Mouse (Mus musculus) monocyte, adult 5-6 weeks (primary cell): ENCODE results near the gene Cpvl. TPM values are rescaled to one million over a fixed set of nuclear protein-coding genes. Genes with fewer than 3 reads are reported as not detected.

Experiments used
- ATAC-seq: fragments of 153-309, 156-312 bp; replicated peaks from 2 replicates; pipeline ENCODE4 v1.8.0; 2017; ENCODE audit warnings: mild to moderate bottlenecking; ENCODE audit not compliant: low TSS enrichment, insufficient number of reproducible peaks, severe bottlenecking, poor library complexity, low FRiP score
- total RNA-seq: library from RNA; stranded (forward); fragments of 200-1000, 200-491, 200-594 nt; gene quantifications from 3 replicates; pipeline ENCODE4 v1.2.3, GENCODE M21; 2017

Cpvl gene
- total RNA-seq = not detected in 3 replicates

GRCm38 (mm10) chr6:53978571-53978970 lies at the start of gene Cpvl:
TSS of gene Cpvl (minus strand) at chr6:53978671.
- ATAC-seq = no peak

DNA sequence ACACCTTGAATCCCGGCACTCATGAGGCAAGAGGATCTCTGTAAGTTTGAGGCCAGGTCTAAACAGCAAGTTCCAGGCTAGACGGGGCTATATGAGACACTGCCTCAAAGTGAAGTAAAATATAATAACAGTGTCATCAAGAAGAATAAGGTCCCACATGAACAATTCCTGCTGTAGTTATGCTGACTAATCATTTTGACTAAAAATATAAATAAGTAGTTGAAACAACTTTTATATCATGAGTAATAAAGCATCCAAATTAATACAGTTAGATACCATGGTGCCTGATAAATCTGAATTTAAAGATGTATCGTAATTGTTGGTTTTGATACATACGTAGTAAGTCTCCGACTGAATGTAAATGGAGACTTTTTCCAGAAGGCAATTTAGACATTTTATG lies 45.4 kb upstream of the Cpvl start:
- ATAC-seq = no peak

DNA sequence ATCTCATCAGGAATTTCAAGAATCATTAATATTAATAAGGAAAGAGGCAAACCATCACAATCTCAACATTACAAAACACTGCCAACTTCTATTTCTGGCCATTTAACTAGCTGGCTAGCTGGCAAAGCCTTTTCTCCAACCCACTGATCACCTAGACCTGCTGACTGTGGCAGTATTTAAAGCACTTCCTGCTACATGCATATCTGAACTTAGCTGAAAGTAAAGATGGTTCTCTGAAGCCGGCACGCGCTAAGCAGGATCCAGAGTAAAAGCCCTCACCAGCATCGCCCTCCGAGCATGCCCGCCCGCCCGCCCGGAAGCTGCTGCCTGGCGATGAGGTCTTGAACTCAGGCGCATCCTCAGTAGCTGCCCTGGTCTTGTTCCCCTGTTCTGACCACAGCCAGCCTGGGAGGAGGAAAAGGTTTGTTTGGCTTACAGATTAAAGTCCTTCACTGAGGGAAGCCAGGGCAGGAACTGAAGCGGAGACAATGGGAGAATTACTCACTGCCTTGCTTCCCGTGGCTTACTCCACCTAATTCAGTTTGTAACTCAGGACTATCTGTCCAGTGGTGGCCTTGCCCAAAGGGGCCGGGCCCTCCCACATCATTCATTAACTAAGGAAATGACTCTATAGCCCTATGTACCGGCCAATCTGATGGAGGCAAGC lies 42.8 kb upstream of the Cpvl start:
- ATAC-seq = no peak

GRCm38 (mm10) chr6:54018861-54019260 lies 40.4 kb upstream of the Cpvl start:
- no peak for ATAC-seq

- no peak for ATAC-seq
These were observed 39.6 kb upstream of the Cpvl start for GRCm38 (mm10) chr6:54018038-54018437.

GRCm38 (mm10) chr6:54012163-54012562 lies 33.7 kb upstream of the Cpvl start:
- no peak for ATAC-seq

- ATAC-seq = no peak
These were observed 31.9 kb upstream of the Cpvl start for GRCm38 (mm10) chr6:54010362-54010761.

DNA sequence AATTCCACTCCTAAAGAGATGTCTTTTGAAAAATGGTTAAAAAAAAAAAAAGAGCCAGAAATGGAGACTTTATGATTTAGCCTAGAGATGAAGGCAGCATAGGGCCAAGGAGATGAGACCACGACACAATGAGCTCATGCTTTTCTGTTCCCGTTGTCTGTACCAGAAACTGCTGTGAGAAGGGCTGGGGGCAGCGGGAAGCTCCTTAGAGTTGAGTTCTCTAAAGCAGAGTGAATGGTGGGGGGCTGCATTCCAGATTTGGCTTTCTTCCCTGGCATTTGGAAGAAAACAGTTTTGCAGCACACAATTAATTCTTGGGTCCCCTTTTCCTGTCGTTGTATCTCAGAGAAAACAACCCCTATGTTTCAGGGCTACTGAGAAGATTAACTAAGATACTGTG lies 30.8 kb upstream of the Cpvl start:
- no peak for ATAC-seq

GRCm38 (mm10) chr6:54008448-54009120 lies 30.1 kb upstream of the Cpvl start:
- peak; percentile 84 for ATAC-seq

DNA sequence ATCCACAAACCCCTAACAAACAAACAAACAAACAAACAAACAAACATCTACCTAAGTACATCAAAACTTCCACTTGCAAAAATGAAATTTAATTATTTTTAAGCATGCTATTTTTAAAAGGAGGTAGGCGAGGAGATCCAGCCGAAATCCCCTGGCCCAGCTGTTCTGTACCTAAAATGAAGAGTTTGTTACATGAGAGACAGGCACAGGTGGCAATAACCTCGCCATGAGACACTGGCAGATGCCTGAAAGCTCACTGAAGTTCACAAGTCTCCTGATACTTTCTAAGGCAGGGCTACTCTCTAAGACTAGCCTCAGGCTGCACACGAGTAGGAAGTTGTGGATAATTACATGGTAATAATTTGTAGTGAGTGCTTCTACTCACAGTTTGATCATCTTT lies 26.8 kb upstream of the Cpvl start:
- ATAC-seq = no peak

DNA sequence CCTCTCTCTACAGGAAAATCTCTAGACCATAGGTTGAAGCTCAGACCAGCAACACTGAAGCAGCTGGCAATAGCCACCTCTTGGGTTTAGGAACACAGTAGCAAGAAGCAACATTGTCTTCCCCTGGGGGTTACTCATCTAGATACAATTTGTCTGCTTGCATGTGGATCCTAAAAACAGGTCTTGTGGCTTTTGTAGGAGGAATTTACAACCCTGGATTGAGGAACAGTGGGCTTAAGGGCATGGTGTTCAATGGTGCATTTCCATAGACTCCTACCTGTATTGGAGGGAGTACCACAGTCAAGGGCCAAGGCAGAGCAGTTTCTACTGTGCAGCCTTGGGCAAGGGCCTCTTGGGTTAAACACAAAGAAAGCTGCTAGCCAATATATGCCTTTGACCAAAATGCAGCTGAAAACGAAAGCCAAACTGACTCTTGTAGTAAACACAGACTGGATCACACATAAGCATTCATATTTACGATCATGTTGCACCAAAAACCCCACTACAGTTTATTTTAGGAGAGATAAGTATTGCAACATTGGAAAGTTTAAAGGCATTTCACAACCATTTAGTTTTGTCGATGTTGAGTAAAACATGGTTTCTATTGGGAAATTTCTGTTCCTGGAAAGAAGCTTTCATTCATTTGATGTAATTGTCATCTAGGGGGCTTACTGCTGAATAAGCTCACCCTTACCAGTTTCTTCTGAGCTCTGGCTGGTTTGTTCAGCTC lies 17.9 kb upstream of the Cpvl start:
- no peak for ATAC-seq

- no peak for ATAC-seq
These were observed 17.0 kb upstream of the Cpvl start for GRCm38 (mm10) chr6:53995519-53995918.

GRCm38 (mm10) chr6:53992386-53992785 lies 13.9 kb upstream of the Cpvl start:
- no peak for ATAC-seq

GRCm38 (mm10) chr6:53987235-53987634 lies 8.8 kb upstream of the Cpvl start:
- ATAC-seq = no peak

DNA sequence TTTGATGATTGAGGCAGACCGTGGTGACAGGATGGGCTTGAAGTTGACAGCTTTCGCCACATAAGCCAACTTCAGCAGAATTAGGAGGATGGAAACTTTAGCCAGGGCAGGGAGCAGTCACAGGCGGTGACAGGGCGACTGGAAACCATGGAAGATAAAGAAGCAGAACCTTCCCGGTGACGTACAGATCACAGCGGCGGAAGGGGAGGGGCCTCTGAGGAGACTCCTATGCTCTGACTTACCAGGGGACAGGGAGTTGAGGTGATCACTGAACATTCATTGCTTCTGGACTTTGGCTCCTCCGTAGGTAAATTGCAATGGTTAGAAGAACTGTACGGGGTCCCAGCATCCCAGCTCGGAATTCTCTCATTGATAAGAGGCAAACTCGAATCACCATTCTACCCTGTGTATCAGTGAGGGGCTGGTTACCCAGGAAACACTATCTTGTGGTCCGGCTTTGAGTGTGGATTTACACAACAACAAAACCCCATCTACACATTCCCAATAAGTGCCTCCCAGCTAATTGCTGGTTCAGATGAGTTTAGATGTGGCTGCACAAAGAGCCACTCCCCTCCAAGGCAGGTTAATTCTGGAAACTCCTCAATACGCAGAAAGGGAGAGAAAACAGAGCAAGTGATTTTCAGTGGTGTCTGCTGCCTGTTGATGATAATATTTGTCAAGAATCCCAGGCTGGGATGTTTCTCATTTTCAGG lies 8.0 kb upstream of the Cpvl start:
- ATAC-seq = 0 out of 2 replicates have a peak, but pooled peaks have one; percentile 25

GRCm38 (mm10) chr6:53983820-53984219 lies 5.3 kb upstream of the Cpvl start:
- no peak for ATAC-seq

GRCm38 (mm10) chr6:53982612-53983011 lies 4.1 kb upstream of the Cpvl start:
- no peak for ATAC-seq

DNA sequence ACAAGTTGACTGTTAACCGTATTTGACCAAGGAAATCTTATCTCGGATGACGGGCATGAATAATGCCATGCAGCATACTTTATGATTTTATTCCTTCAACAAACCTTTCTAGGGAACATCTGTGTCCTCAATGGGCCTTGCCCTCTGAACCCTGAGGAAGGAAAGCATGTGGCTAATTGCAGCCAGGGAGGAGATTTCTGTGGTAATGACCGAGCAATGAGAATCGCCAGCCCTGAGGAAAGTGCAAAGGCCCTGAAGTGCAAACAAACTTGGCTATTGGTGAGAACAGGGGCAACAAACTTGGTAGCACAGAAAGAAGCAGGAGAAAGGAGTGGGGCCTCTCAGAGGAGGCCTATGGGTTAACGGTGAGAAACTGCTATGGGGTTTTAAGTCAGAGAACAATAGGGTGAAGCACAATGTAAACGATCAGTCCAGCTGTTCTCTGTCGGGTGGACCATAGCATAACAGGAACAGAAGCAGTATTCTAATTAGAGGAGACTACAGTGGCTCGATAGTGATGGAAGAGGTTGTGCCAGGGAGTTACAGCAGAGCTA lies 3.7 kb upstream of the Cpvl start:
- no peak for ATAC-seq
